Mouse (Mus musculus) kidney, adult 2 months (tissue): ENCODE measurements around the gene Snai3.

Experiments used
- CTCF ChIP-seq: fragments of 200-500 bp; conservative IDR thresholded peaks from 2 replicates; pipeline ENCODE4 v1.5.1; 2011; ENCODE audit warnings: low read depth, mild to moderate bottlenecking, control low read depth, low read length, moderate library complexity, mixed read lengths; ENCODE audit not compliant: insufficient read depth, insufficient read length
- POLR2A ChIP-seq: fragments of 200-500 bp; IDR thresholded peaks from one replicate; pipeline ENCODE4 v1.6.1; 2011; ENCODE audit warnings: low read depth, low read length, control low read depth

- TF ChIP-seq POLR2A = no peak
- TF ChIP-seq CTCF = no peak
Observed at GRCm38 (mm10) chr8:122421376-122422070, 39.0 kb downstream of the Snai3 start, which contains the start of gene Il17c.
